Mouse (Mus musculus): ENCODE results near the gene Fyttd1.

DNA sequence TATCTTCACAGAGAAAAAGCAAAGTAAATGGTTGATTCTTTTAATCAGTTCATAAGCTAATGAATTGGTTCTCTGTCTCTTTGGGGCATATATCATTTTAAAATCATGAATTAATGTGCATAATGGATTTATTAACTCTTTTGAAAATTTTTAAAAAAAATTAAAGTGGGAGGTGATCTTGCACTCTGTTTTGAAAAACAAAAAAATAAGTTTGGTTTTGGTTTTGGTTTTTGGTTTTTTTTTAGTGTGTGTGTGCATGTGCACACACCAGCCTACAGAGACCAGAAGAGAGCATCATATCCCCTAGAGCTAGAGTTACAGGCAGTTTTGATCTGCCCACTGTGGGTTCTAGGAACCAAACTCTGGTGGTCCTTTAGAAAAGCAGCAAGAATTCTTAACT lies 72.0 kb downstream of the Fyttd1 start:
- no peak for TF ChIP-seq CTCF (IDR thresholded peaks at IDR 0.05; ENCODE audit: insufficient read depth, low read depth, low read length)
- no peak for TF ChIP-seq POLR2A (IDR thresholded peaks at IDR 0.05; ENCODE audit: insufficient read depth, low read depth, low read length)
